Mouse (Mus musculus): ENCODE data around the gene Klhl6. TPM values are rescaled to one million over a fixed set of nuclear protein-coding genes. Genes with fewer than 3 reads are reported as not detected.
"Not testable (repeated sequence)": the region's sequence is repeated elsewhere in the genome, so short reads cannot be mapped to it uniquely, and the experiment has no call there.

The Klhl6 gene
- polyA plus RNA-seq (2015; fragmentation: Nextera tagmentation; extraction: Ambion mirVana), result 11.5 and 12.9 TPM in 2 replicates

DNA sequence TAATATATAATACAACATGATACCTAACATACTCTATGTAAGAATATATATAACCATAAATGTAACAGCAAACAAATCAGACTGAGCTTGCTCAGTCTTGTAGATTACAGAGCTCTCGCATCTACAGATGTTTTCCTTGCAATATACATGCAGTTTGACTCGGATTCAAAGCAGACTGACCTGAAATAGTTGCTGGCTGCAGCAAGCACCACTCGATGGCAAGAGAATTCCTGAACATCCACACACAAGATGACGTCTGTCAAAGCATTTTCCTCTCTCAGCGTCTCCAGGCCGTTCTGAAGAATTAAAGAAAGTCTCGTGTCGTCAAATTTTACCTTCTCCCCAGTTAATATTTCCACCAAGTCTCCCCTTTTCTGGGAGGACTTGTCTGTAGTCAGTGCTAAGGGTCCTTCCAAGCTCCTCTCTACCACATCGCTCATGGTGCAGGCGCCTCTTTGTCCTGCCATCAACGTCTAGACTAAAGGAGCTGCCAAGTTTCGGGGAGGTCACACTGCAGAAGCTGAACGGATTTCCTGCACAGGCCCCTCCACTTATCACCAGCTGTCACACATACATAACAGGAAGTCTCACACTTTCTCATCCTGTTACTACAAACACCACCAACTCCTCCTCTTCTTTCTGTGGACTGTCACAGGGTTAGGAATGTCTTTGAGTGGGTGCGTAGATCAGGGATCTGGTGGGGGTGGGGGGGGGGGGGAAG lies at the start of gene Klhl6:
TSS of gene Klhl6 (minus strand) at position 501 of the 721 bp plus-strand sequence.
- Histone ChIP-seq H3K4me3 (ENCODE audit: low read depth, low read length) (peak within 1 kb of the TSS; percentile 50), H3K36me3 (ENCODE audit: control insufficient read depth, insufficient read depth) (no peaks in the 10 kb centered on the region), H3K4me1 (ENCODE audit: control insufficient read depth, low read depth, low read length) (no peaks in the 10 kb centered on the region), H3K27ac (ENCODE audit: low read length) (peak within 1 kb of the TSS; percentile 63), H3K4me2 (ENCODE audit: low read depth, low read length) (peak within 1 kb of the TSS; percentile 41), H3K27me3 (ENCODE audit: control insufficient read depth, insufficient read depth, low read depth, low read length) (no peaks in the 10 kb centered on the region), H3K9ac (ENCODE audit: low read depth, low read length) (peak within 1 kb of the TSS; percentile 28; the same call in 1 of the 2 replicates), H3K9me3 (replicated peaks; ENCODE audit: control insufficient read depth, low read length) (no peaks in the 10 kb centered on the region)
- peak; percentile 76 for ATAC-seq (ENCODE audit: low read depth)
- WGBS (ENCODE audit: insufficient replicate concordance), result 10% methylated on average over 14 of the region's 14 CpGs

DNA sequence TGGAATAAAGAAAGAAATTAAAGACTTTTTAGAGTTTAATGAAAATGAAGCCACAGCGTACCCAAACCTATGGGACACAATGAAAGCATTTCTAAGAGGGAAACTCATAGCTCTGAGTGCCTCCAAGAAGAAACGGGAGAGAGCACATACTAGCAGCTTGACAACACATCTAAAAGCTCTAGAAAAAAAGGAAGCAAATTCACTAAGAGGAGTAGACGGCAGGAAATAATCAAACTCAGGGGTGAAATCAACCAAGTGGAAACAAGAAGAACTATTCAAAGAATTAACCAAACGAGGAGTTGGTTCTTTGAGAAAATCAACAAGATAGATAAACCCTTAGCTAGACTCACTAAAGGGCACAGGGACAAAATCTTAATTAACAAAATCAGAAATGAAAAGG lies 44.4 kb upstream of the Klhl6 start:
- H3K36me3 ChIP-seq (ENCODE audit: control insufficient read depth, insufficient read depth); H3K27me3 ChIP-seq (ENCODE audit: control insufficient read depth, insufficient read depth, low read depth, low read length); ATAC-seq (ENCODE audit: low read depth); H3K9me3 ChIP-seq (replicated peaks; ENCODE audit: control insufficient read depth, low read length); H3K4me3 ChIP-seq (ENCODE audit: low read depth, low read length); H3K9ac ChIP-seq (ENCODE audit: low read depth, low read length); H3K27ac ChIP-seq (ENCODE audit: low read length); H3K4me2 ChIP-seq (ENCODE audit: low read depth, low read length); H3K4me1 ChIP-seq (ENCODE audit: control insufficient read depth, low read depth, low read length): not testable (repeated sequence)
- WGBS (ENCODE audit: insufficient replicate concordance), result 88% methylated on average over 2 of the region's 4 CpGs

DNA sequence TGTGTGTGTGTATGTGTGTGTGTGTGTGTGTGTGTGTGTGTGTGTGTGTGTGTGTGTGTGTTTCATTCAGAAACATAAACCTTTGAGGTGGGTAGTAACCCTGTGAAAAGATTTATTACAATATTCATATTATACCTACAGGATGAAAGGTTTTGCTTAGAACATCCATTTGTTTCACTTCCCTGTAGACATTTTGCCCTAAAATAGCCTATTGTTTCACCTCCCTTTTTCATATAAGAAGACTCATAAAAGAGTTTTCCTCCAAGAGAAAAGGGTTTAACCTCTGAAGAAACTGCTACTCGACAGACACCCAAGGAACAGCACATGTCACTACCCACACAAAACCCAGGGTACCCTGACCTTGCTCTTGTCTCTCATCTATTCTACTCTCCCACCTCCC lies 40.0 kb upstream of the Klhl6 start:
- Histone ChIP-seq H3K4me3 (ENCODE audit: low read depth, low read length) (no peak overlapping the region), H3K4me1 (ENCODE audit: control insufficient read depth, low read depth, low read length) (no peaks in the 10 kb centered on the region), H3K9me3 (replicated peaks; ENCODE audit: control insufficient read depth, low read length) (no peaks in the 10 kb centered on the region), H3K4me2 (ENCODE audit: low read depth, low read length) (no peak overlapping the region), H3K36me3 (ENCODE audit: control insufficient read depth, insufficient read depth) (no peaks in the 10 kb centered on the region), H3K9ac (ENCODE audit: low read depth, low read length) (no peak overlapping the region), H3K27me3 (ENCODE audit: control insufficient read depth, insufficient read depth, low read depth, low read length) (no peaks in the 10 kb centered on the region), H3K27ac (ENCODE audit: low read length) (no peak overlapping the region)
- ATAC-seq (ENCODE audit: low read depth), result no peak
- WGBS (ENCODE audit: insufficient replicate concordance), result 48% methylated on average over 1 of the region's 1 CpGs

DNA sequence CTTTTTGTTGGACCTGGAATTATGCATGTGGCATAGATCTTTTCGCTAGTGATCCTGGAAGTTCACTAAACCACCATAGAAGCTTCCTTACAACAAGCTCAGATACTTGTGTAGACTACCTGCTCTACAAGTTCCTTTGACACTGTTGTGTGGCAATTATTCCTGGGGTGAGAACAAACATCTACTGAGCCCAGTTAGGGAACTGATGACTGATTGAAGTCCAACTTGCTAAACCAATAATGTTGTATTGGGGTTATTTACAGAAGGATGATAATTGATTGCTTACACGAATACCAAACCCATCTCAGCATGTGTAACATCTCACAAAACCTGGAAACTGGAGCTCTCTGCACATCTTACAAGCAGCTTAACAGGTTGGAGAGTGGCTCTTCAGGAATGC lies 39.0 kb upstream of the Klhl6 start:
- no peaks in the 10 kb centered on the region for H3K9me3 ChIP-seq (replicated peaks; ENCODE audit: control insufficient read depth, low read length)
- no peak for ATAC-seq (ENCODE audit: low read depth)
- H3K27me3 ChIP-seq (ENCODE audit: control insufficient read depth, insufficient read depth, low read depth, low read length), result no peaks in the 10 kb centered on the region
- no peaks in the 10 kb centered on the region for H3K36me3 ChIP-seq (ENCODE audit: control insufficient read depth, insufficient read depth)
- no peaks in the 10 kb centered on the region for H3K4me1 ChIP-seq (ENCODE audit: control insufficient read depth, low read depth, low read length)
- H3K4me2 ChIP-seq (ENCODE audit: low read depth, low read length), result no peak overlapping the region
- H3K27ac ChIP-seq (ENCODE audit: low read length), result no peak overlapping the region
- H3K4me3 ChIP-seq (ENCODE audit: low read depth, low read length), result no peak overlapping the region
- no peak overlapping the region for H3K9ac ChIP-seq (ENCODE audit: low read depth, low read length)
- WGBS (ENCODE audit: insufficient replicate concordance), result 37% methylated on average over 2 of the region's 2 CpGs

DNA sequence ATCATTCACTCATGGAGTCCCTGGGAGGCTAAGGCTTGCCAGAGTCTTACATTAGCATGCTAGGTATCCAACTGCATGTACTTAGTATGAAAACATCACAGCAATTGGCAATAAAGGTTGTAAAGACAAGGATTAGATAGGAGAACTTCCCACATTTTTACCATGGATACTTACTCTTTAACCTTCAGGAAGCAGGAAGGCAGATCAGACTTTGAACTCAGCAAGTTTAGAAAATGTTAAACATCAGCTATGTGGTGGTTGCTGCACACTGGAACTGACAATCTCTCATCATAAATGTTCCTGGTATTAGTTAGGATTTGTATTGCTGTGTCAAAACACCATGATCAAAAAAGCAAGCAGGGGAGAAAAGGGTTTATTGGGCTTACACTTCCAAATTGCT lies 29.8 kb upstream of the Klhl6 start:
- H3K4me2 ChIP-seq (ENCODE audit: low read depth, low read length), result no peak overlapping the region
- no peak overlapping the region for H3K9ac ChIP-seq (ENCODE audit: low read depth, low read length)
- no peaks in the 10 kb centered on the region for H3K27me3 ChIP-seq (ENCODE audit: control insufficient read depth, insufficient read depth, low read depth, low read length)
- no peak for ATAC-seq (ENCODE audit: low read depth)
- no peaks in the 10 kb centered on the region for H3K4me1 ChIP-seq (ENCODE audit: control insufficient read depth, low read depth, low read length)
- no peaks in the 10 kb centered on the region for H3K9me3 ChIP-seq (replicated peaks; ENCODE audit: control insufficient read depth, low read length)
- H3K27ac ChIP-seq (ENCODE audit: low read length), result no peak overlapping the region
- H3K4me3 ChIP-seq (ENCODE audit: low read depth, low read length), result no peak overlapping the region
- H3K36me3 ChIP-seq (ENCODE audit: control insufficient read depth, insufficient read depth), result no peaks in the 10 kb centered on the region

DNA sequence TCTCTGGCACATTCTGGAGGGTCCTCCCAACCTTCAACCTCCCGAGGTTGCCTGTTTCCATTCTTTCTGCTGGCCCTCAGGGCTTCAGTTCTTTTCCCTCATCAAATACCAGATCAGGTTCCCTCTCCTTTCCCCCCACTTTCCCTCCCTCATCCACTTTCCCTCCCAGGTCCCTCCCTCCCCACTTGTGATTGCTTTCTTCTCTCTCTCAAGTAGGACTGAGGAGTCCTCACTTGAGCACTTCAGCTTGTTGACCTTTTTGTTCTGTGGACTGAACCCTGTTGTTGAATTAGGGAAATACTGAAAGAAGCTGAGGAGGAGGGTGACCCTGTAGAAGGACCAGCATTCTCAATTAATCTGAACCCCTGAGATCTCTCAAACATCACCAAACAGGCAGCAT lies 23.2 kb upstream of the Klhl6 start:
- H3K27ac ChIP-seq (ENCODE audit: low read length), result no peak overlapping the region
- no peak overlapping the region for H3K4me2 ChIP-seq (ENCODE audit: low read depth, low read length)
- no peaks in the 10 kb centered on the region for H3K9me3 ChIP-seq (replicated peaks; ENCODE audit: control insufficient read depth, low read length)
- 44% methylated on average over 1 of the region's 1 CpGs for WGBS (ENCODE audit: insufficient replicate concordance)
- no peak overlapping the region for H3K4me3 ChIP-seq (ENCODE audit: low read depth, low read length)
- H3K36me3 ChIP-seq (ENCODE audit: control insufficient read depth, insufficient read depth), result no peaks in the 10 kb centered on the region
- no peak for ATAC-seq (ENCODE audit: low read depth)
- no peaks in the 10 kb centered on the region for H3K4me1 ChIP-seq (ENCODE audit: control insufficient read depth, low read depth, low read length)
- H3K27me3 ChIP-seq (ENCODE audit: control insufficient read depth, insufficient read depth, low read depth, low read length), result no peaks in the 10 kb centered on the region
- no peak overlapping the region for H3K9ac ChIP-seq (ENCODE audit: low read depth, low read length)

DNA sequence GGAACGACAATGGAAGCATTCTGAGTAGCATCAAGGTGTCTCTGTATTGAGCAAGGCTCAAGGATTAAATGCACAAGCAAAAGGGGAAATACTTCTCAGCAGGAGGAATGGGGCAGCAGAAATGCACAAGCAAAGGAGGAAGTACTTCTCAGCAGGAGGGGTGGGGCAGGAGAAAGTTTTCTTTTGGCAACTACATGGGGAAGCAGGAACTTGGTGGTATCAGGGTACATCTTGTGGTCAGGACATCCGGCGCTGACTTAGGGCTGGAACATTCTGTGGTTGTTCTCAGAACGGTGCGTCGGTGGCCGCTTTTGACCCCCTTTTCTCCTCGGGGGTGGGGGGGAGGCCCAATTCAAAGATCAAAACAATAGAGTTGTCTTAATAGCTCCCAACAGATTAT lies 17.4 kb upstream of the Klhl6 start:
- not testable (repeated sequence) for H3K9ac ChIP-seq (ENCODE audit: low read depth, low read length); H3K36me3 ChIP-seq (ENCODE audit: control insufficient read depth, insufficient read depth); H3K9me3 ChIP-seq (replicated peaks; ENCODE audit: control insufficient read depth, low read length); H3K27ac ChIP-seq (ENCODE audit: low read length); H3K4me2 ChIP-seq (ENCODE audit: low read depth, low read length); H3K27me3 ChIP-seq (ENCODE audit: control insufficient read depth, insufficient read depth, low read depth, low read length); ATAC-seq (ENCODE audit: low read depth); H3K4me1 ChIP-seq (ENCODE audit: control insufficient read depth, low read depth, low read length); H3K4me3 ChIP-seq (ENCODE audit: low read depth, low read length)
- WGBS (ENCODE audit: insufficient replicate concordance), result 67% methylated on average over 8 of the region's 8 CpGs

DNA sequence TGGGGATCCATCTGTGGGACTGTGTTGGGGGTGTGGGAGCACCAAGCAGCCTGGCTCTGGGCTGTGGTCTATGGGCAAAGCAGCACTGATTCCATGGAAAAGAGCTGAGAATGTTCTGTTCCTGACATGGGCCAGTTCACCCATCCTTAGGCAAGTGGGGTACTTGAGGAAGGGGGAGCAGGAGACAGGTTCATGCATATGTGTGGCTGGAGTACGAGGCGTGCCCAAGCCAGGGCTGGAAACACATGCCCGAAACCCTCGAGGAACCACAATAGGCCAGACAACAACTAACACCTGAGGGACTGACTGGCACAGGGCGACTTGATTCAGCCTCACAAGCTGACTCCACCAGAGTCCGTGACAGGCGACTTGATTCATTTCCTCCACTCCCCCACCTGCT lies 14.8 kb upstream of the Klhl6 start:
- no peaks in the 10 kb centered on the region; the same call in 1 of the 2 replicates for H3K4me1 ChIP-seq (ENCODE audit: control insufficient read depth, low read depth, low read length)
- no peak overlapping the region for H3K4me2 ChIP-seq (ENCODE audit: low read depth, low read length)
- no peaks in the 10 kb centered on the region for H3K9me3 ChIP-seq (replicated peaks; ENCODE audit: control insufficient read depth, low read length)
- no peaks in the 10 kb centered on the region for H3K36me3 ChIP-seq (ENCODE audit: control insufficient read depth, insufficient read depth)
- H3K4me3 ChIP-seq (ENCODE audit: low read depth, low read length), result no peak overlapping the region
- H3K27ac ChIP-seq (ENCODE audit: low read length), result no peak overlapping the region
- WGBS (ENCODE audit: insufficient replicate concordance), result 68% methylated on average over 7 of the region's 7 CpGs
- no peak for ATAC-seq (ENCODE audit: low read depth)
- H3K9ac ChIP-seq (ENCODE audit: low read depth, low read length), result no peak overlapping the region
- H3K27me3 ChIP-seq (ENCODE audit: control insufficient read depth, insufficient read depth, low read depth, low read length), result no peaks in the 10 kb centered on the region

DNA sequence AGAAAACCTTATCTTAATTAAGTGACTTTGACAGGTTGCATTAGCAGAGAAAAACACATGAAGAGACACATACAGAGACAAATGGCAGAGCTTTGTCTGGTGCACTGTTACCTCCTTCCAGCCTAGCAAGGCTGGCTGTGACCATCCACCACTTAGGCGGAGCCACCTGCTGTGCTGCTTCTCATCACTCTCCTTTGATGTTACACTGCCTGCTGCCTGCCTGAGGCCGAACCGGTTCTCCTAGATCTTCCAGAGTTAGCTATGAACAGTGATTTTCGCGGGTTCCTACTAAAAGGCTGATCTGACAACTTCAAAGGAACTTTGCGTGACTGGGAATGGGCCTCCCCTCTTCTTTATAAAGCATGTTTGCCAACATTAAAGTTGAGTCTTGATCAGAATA lies 14.1 kb upstream of the Klhl6 start:
- H3K9ac ChIP-seq (ENCODE audit: low read depth, low read length); H3K9me3 ChIP-seq (replicated peaks; ENCODE audit: control insufficient read depth, low read length); H3K4me2 ChIP-seq (ENCODE audit: low read depth, low read length); H3K4me3 ChIP-seq (ENCODE audit: low read depth, low read length); H3K4me1 ChIP-seq (ENCODE audit: control insufficient read depth, low read depth, low read length); H3K36me3 ChIP-seq (ENCODE audit: control insufficient read depth, insufficient read depth); ATAC-seq (ENCODE audit: low read depth); H3K27ac ChIP-seq (ENCODE audit: low read length); H3K27me3 ChIP-seq (ENCODE audit: control insufficient read depth, insufficient read depth, low read depth, low read length): not testable (repeated sequence)
- 57% methylated on average over 6 of the region's 6 CpGs for WGBS (ENCODE audit: insufficient replicate concordance)
